Mouse (Mus musculus) fibroblast of lung, adult 2 months (primary cell): ENCODE data around the gene Gm49325.
"Not testable (repeated sequence)": the region's sequence is repeated elsewhere in the genome, so short reads cannot be mapped to it uniquely, and the experiment has no call there.

Experiments used
- DNase-seq: peaks from one replicate; pipeline ENCODE4 v3.0.0-alpha.2; 2011; ENCODE audit warnings: low read depth

Gm49325 gene

GRCm38 (mm10) chr10:77682994-77683393, 77.0 kb downstream of the Gm49325 start:
- no peak for DNase-seq

- DNase-seq, result no peak
Measured at GRCm38 (mm10) chr10:77684181-77684580, 78.2 kb downstream of the Gm49325 start.

DNA sequence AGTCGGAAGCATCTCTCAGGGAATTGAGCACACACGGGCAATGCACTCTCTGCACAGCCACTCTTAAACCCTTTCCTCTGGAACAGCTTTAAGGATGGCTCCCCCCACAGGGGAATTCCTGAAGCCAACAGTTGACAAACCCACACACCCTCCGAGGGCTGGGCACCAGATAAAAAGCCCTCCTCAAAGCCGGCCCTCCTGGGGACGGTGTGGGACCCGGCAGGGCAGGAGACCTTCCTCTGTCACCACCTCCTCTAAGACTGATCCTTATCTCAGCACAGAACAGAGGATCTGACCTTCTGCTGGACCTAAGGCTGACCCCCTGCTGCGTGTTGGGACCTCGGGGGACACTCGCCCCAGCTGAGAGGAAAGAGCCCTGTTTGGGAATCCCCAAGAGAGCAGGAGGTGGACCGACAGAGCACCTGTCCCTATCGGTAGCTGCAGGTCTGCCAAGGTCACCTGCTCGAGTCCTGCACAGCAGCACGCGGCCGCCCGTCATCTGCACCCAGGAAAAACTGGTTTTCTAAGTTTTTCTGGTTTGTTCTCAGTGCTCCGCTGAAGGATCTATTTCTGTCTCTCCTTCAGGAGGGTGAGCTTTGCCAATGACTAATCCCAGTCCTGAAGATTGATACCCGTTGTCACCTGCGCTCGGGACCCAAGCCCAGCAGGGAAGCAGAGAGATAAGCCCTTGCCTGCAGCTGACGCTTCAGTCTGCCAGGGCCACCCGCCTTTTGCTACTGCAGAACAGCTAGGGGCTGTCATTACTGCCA, 80.1 kb downstream of the Gm49325 start, which contains the start of gene Tspear:
TSS of gene Tspear (plus strand) at position 675 of the 770 bp plus-strand sequence.
- DNase-seq, result no peak

- DNase-seq, result no peak
Measured at GRCm38 (mm10) chr10:77687021-77687420, 81.0 kb downstream of the Gm49325 start.

DNA sequence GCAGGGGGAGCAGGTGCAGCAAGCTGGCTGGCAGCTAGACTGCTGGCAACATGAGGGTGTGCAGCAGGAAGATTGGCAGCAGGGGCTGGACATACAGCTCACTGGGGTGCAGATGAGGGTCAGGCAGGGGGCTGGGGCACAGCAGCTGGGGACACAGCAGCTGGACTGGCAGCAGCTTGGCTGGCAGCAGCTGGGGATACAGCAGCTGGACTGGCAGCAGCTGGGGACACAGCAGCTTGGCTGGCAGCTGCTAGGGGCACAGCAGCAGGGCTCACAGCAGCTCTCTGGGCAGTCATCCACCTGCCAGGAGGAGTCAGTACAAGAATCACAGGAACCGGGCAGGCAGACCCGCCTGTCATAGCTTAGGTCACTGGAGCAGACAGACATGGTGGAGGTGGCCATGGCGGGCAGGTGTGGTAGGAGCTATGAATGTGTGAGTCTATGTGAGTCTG, 84.4 kb downstream of the Gm49325 start, which contains the start of gene Gm19402:
TSS of gene Gm19402 (minus strand) at position 402 of the 452 bp plus-strand sequence.
- DNase-seq, result not testable (repeated sequence)
